Mouse (Mus musculus): Measurements from ENCODE around the gene Omp.

The Omp gene

DNA sequence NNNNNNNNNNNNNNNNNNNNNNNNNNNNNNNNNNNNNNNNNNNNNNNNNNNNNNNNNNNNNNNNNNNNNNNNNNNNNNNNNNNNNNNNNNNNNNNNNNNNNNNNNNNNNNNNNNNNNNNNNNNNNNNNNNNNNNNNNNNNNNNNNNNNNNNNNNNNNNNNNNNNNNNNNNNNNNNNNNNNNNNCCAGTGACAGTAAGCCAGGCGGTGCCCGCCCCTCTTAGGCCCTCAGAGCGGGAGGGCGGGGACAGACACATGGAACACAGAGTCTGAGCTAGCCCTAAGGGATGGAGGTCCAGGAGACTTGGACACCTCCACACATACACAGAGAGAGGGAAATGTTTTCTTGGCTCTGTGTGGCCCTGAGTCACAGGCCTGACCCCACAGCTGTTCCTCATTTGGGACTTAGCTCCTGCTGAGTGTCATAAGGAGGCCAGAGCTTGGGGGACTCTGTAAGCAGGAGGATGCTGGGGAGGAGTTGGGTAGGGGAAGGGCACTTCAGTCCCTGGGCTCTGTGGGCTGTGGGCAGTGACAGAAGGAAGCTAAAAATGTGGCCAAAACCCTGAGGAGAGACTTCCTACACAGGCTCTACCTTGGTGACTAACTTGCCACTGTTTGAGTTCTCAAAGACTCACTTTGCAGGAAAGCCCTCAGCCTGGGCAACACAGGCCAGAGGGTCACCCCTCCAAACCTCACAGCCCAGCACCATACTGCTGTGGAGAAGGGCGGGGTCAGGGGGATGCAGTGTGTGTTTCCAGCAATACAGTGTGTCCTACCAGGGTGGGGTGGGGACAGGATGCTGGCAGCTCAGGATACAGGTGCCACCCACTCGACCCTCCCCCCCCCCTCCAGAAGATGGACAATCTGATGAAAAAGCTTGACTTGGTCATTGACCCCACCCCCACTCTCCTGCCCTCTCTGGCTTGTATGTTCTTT lies 26.1 kb upstream of the Omp start:
- whole genome bisulfite sequencing: 57% methylated on average over 6 of the region's 6 CpGs

DNA sequence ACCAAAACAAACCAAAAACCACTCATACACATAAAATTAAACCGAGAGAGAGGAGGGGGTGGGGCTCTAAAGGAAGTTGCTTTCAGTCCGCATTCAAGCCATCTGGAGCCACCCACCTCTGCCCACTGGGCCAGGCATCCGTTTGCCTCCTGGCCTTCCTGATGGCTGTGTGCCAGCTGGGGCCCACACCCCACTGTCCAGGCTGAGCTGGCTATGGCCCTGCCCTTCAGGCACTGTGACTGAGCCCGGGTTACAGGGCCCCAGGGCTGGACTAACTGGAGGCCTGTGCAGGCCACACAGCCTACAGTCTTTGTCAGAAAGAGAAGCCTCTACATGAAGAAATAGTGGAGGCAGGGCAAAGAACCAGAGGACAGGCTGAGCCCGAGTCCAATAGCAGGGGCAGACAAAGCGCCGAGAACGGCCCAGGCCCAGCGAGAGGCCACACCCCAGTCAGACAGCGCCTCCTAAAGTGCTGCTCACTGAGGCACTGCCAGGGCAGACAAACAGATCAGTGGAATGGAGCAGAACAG lies 19.8 kb upstream of the Omp start:
- 53% methylated on average over 10 of the region's 10 CpGs for WGBS

DNA sequence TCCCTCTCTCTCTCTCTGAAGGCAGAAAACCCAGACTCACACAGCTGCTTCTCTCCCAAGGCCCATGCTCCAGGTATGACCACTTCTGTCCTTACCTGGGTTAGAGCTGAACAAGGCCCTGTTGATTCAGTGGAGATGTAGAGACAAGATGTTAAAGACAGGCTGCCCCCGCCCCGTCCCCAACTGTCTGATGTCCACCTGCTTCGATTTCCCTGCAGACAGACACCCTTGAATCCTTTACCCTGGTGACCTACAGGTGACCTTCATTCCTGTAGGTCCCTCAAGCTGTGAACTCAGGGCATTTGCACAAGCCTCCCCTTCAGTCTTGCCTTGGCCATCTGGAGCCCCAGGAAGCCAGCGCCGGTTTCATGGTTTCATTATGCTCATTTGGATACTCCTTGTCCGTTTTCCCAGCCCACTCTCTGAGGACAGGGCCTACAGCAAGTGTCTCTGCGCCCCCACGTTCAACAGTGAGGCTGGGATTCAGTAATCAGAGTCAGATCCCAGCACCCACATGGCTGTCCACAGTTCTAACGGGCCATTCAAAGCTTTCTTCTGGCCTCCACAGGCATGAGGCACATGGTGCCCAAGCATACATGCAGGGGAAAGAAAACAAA lies 19.2 kb upstream of the Omp start:
- WGBS: 65% methylated on average over 9 of the region's 9 CpGs

DNA sequence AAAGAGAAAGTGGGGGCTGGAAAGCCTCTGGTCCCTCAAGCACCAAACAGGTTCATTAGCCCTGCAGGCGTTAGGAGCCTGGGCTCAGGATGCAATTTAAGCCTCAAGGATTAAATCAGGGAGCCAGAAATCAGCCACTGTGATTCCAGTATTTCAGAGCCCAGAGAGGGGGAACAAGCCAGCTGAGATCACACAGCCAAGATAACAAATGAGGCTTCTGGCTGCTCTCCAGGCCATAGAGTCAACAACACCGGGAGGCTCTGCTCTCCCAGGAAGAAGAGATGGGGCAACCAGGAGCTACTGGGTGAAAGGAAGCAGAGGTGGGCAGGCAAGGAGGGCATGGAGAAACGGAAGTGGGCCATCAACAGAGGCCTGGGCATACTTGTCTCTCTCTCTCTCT lies 18.4 kb upstream of the Omp start:
- WGBS: 69% methylated on average over 3 of the region's 3 CpGs

DNA sequence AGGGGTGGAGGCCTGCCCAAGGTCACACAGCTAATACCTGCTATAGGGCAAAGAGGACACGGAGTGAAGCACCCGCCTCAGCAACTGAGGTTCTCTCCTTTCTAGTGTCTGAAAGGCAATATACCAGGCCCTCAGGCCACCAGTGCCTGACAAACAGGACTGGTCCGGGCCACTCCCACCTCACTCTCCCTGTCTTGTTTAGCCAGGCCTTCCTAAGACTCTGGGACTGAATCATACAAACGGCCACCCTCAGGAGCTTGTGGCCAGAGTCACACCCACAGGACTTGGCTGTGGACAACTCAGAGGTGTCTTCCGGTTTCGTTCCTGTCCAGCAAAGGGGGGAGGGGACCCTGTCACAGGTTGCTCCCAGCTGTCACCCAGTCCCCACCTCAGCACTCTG lies 16.9 kb upstream of the Omp start:
- 89% methylated on average over 6 of the region's 6 CpGs for WGBS

DNA sequence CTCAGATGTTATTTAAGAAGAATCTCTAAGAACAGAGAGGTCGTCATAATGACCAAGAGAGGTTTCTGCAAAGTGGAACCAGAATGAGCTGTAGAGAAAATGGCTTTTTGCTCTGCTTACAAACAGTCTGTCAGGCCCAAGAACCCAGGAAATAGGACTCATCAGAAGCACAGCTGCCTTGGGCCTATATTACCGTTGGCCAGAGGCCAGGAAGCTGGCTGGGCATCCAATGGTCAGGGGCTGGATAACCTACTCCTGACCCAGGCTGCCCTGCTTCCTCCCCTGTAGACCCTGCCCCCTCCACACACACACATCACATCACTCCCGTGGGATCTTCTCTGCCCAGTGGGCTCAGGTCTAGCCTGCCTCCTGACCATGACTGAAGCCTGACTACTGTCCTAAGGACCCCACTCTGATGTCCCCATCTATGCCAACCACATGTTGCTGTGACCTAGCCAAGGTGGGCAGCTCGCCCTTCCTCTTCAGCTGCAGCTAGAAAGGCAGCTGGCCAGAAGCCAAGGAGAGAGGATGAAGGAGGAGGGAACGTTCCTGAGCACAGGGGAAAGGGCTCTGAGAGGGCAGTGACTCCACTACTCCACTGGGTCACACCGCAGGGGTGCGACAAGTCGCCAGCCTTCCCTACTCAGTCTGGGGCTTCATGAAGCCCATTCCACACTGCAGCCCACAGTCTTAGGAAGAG lies 14.9 kb upstream of the Omp start:
- 60% methylated on average over 8 of the region's 8 CpGs for WGBS

DNA sequence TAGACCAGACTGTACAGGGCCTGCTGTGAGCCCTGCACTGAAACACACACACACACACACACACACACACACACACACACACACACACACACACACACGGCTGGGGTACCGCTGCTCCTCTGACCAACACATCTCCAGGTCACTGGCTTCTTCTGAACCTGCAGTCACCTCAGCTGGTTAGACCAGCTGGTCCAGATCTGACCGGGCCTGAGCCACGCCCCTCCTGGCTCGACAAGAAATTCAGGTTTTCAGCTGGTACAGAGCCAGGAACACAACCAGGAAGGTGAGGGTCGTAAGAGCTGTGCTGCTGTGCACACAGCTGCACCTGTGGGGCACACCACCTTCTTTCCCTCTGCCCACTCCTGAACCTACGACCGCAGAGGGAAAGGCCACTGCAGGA lies 13.2 kb upstream of the Omp start:
- 78% methylated on average over 8 of the region's 8 CpGs for WGBS

DNA sequence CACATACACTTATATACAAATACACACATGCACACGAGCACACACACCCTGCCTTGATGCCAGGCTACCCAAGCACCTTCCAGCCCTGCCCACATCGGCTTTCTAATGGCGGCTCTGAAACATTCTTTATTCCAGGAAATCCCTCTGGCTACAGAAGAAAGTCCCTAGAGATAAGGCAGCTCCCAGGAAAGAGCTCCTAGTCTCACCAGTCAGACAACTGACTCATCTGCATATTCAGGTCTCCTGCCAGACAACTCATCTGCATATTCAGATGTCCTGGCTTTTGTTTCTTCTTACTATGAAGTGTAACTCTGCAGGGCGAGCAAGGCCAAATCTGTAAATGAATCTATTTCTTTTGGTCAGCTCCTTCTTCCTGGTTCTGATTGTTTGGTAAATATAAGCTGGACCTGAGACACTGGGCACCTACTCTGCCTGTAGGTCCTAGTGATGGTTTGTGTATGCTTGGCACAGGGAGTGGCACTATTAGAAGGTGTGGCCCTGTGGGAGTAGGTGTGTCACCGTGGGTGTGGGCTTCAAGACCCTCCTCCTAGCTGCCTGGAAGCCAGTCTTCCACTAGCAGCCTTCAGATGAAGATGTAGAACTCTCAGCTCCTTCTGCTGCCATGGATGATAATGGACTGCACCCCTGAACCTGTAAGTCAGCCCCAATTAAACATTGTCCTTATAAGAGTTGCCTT lies 12.5 kb upstream of the Omp start:
- WGBS: 49% methylated on average over 5 of the region's 5 CpGs

DNA sequence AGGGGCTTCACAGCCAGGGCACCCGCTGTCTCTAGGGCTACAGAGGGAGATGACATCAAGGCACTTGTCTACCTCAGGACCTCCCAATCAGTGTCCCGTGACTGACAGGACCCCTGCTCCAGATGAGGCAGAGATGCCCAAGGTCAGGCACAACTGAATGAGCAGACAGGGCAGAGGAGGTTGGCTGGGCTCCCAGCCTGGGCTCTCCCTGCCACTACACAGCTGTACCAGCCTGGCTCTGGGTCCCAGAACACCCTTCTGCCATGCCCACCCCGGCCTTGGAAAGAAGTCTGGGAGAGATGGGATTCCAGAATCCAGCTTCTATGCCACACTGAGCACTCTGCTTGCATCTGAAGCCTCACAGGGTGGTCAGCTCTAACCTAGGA lies 11.0 kb upstream of the Omp start:
- WGBS: 52% methylated on average over 3 of the region's 3 CpGs

DNA sequence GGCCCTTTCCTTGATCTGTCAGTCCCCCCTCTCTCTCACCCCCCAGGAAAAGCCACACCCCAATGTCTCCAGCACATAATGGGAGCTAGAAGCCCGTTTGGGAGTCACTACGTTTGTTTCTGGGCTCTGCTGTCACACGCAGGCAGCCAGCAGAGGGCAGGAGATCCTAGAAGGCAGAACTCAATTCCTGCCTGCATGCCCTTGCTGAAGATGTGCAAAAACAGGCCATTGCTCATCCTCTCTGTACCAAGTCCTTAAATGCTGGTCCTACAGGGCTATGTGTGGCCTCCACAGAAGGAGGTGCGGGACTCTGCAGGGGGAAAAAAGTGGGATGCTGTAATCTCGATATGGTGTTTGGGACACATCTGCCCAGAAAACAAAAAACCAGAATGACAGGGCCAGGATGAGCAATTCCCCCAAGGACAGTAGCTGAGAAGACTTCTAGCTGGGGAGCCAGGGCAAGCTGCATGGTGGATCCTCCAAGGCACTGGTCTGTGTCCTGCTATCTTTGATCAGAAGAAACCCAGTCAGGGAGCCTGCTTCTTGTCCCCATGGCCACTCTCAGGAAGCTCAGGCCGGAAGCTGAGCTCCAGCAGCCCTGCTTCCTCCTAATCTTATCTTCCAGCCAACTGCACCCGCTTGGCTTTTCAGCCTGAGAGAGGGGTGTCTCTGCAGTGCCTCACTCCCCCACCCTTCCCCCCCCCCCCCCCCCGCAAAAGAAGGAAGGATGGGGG lies 10.4 kb upstream of the Omp start:
- WGBS: 20% methylated on average over 8 of the region's 8 CpGs

DNA sequence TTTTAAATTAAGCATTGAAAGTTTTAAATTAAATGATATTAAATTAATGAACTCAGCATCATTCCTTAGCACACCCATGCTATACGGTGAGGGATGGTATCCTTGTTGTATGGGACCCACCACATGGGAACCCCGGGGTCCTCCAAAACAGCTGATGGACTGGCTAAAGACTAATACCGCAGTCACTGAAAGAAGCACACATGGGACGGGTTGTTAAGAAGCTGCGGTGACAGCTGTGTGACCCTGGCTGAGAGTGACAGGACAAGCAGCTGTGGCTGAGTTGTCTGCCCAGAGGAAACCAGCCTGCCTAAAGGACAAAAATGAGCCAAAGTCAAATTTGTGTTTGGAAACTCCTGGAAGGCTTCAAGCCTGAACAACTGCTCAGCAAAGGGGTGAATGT lies 8.6 kb upstream of the Omp start:
- WGBS: 82% methylated on average over 5 of the region's 5 CpGs

DNA sequence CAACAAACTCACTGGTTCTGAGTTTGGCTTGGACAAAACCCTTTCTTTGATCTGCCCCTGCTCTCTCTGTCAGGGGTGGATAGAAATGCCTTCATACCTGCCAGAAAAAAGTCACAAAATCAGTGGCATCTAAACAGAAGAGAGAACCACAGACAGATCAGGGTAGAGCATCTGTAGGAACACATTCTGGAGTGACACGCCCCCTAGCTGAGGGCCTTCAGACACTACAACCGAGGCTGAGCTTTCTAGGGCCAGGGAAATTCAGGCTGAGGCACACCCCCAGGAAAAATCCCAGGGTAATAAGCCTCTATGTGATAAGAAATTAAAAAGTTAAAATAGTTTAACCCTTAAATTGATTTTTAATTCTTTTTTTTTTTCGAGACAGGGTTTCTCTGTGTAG lies 8.0 kb upstream of the Omp start:
- WGBS: 61% methylated on average over 3 of the region's 3 CpGs

DNA sequence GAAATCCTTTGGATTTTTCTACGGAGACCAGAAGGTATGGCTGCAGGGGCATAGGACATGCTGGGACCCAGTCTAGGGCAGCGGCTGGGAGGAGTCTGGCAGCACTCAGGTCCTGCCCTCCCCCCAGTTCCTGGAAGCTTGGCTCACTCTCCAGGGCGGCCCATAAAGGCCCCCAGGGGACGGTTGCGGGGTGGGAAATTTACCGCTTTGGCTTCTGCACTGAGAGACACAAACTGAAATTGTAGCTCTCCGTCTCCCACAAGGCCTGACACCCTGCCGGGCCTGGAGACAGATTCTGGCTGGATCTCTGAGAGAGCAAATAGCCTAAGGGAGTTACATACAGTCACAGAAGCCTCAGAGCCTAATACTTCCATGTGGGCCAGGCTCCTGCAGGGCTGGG lies 7.1 kb upstream of the Omp start:
- 71% methylated on average over 8 of the region's 8 CpGs for WGBS

DNA sequence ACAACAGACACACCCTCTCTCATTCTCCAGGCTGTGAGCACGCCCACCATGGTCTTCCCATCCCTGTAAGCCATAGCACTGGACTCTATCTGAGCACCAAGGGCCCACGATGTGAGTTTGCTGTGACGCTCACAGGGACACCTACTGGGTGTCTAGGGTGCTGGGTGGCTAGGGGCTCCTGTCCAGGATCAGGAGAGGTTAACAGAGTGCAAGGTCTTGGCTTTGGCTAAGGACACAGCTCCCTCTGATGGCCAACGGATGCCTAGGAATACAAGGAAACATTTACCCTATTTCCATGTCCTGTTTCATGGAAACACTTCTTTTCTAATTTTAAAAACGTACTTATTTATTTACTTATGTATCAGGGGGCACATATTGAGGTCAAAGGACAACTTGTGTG lies 5.2 kb upstream of the Omp start:
- 68% methylated on average over 5 of the region's 5 CpGs for WGBS

DNA sequence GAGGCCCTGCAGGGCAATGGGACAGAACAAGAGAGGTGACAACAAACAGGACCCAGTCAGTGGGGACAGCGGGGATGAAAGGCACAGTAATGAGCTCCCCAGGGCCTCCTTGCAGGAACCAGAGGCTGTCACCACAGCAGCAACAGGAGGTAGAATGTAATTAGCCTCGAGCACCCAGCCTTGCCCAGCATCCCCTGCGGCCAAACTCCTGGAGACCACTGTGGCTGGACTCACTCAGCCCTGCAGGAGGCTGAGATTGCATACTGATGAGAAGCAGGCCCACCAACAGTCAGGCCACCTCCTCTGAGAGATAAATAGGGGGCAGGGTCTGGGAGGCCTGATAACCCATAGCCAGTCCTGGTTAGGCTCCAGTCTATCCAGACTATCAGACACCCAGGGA lies 4.5 kb upstream of the Omp start:
- WGBS: 69% methylated on average over 3 of the region's 3 CpGs

DNA sequence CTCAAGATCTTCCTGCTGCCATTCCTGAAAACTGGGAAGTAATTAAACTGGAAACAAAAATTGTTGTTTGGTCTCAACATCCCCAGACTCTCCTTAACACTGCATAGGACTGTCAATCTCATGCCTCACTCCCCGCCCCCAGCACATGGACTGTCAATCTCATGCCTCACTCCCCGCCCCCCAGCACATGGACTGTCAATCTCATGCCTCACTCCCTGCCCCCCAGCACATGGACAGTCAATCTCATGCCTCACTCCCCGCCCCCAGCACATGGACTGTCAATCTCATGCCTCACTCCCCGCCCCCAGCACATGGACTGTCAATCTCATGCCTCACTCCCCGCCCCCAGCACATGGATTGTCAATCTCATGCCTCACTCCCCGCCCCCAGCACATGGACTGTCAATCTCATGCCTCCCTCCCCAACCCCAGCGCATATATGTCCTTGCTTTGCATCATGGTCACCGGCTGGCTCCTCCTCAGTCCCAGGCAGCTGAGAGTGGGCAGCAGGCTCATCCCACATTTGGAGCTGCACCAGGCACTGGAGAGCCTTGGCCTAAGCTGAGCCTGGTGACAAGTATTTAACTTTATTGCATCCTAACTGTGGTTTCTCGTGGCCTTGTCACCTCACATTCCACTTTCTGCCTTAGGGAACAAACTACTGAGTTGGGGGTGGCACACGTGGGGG lies 3.6 kb upstream of the Omp start:
- 76% methylated on average over 10 of the region's 10 CpGs for WGBS

DNA sequence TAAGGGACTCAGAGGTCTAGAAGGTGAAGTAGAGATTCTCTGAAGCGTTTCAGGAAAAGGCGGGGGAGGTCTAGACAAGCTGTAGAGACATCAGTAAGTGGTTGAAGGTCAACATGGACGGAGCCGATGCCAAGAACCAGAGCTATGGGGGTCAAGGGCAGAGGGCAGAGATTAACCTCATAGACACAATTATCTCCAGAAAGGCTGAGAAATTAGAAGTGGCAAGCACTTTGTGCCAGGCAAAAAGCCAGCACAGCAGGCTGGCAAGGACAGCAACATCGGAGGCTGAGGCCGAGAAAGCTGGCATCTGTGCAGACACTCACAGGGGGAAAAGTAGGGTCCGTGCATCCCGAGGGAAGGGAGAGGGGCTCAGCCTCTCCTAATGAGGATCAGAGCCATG lies 2.5 kb upstream of the Omp start:
- WGBS: 54% methylated on average over 8 of the region's 8 CpGs

DNA sequence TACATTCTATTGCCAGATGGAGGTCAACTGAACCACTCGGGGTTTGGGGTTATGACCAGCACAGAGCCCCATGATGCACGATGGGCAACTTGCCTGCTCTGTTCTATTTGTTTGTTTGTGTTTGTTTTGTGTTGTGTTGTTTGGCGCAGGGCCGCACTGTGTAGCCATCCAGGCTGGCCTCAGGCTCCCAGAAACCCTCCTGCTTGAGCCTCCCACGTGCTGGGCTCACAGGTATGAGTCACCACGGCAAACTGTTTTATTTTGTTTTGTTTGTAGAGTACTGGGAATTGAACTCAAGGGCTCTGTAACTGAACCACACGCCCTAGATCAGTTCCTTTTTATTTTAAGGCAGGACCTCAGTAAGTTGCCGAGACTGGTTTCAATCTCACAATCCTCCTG lies 1.1 kb upstream of the Omp start:
- WGBS: 56% methylated on average over 8 of the region's 8 CpGs

DNA sequence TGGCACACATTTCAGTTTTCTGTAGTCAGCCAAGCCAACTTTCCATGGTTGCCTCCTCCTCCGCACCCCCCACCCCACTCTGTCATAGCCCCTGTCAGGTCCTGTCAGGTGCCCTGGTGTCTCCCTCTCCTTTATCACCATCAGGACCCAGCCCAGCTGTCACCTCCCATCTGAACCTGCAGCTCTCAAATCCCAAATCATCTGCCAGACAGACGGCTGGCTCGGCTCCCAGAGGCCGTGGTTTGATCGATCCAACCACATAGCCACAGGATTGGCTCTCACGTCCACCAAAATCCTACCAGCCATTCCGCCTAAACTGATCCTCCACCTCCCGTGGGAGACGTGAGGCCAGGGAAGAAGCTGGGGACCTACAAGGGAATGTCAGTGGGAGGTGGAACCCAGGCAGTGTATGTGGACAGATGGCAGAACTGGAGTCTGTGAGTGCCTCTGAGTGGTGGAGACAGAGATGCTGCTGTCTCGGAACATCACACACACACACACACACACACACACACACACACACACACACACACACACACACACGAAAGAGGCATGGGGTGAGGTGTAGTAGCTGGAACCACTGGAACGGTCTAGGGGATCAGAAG lies 642 bp upstream of the Omp start:
- 63% methylated on average over 12 of the region's 12 CpGs for WGBS

DNA sequence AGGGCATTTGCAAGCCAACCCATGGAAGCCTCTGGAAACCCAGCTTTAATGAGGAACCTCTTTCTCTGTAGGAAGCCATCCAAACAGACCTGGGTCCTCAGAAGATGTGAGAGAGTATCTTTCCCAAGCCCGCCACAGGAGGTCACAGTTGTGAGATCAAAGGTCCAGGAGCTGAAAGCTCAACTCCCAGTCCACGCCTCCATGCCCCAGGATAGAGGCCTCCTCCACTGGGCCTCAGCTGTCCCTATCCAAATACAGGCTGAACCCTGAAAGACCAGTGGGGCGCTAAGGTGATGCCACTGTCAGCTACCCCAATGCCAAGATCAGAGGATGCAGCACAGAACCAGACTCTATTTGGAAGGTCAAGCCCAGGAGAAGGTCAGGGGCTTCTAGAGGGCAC lies 2.7 kb downstream of the Omp start:
- WGBS: 90% methylated on average over 3 of the region's 3 CpGs

Data from cerebral cortex, adult 2 months (tissue).